Mouse (Mus musculus): ENCODE data around the gene Hfe. TPM values are rescaled to one million over a fixed set of nuclear protein-coding genes. Genes with fewer than 3 reads are reported as not detected.
"Not testable (repeated sequence)": the region's sequence is repeated elsewhere in the genome, so short reads cannot be mapped to it uniquely, and the experiment has no call there.

Gene Hfe
- polyA plus RNA-seq, 1 experiment from 2014 or later = 11.7 TPM

DNA sequence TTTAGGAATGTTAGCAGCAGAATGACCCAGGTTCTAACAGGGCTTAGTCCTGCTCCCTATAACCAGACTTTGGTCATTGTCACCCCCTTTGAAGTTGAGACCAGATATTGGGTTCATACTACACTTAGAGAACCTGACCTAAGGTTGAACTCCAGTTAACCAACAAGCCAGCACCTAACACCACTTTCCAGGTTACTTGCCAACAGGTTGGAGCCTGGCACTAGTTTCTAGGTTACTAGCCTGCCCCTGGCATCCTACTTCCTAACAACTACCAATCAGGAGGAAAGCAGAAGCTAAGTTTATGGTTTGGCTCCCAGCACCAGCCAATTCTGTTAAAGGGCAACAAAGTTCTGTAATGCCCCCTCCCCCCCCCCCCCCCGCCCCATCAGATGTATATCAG, 14.6 kb upstream of the Hfe start:
- Histone ChIP-seq H3K27me3 (ENCODE audit: control insufficient read depth, insufficient read depth, low read length) (no peaks in the 10 kb centered on the region), H3K4me3 (ENCODE audit: low read length) (no peak overlapping the region), H3K36me3 (ENCODE audit: control insufficient read depth, insufficient read depth) (no peaks in the 10 kb centered on the region), H3K27ac (ENCODE audit: low read length) (no peak overlapping the region), H3K4me1 (ENCODE audit: control insufficient read depth, insufficient read depth, low read length) (peaks cover 2% of the 10 kb centered on the region), H3K4me2 (ENCODE audit: low read depth, low read length) (no peak overlapping the region), H3K9ac (ENCODE audit: low read length) (no peak overlapping the region), H3K9me3 (replicated peaks; ENCODE audit: control insufficient read depth, low read length) (no peaks in the 10 kb centered on the region)
- no CpG with 5 or more reads among the region's 1 CpGs for WGBS
- no peak for ATAC-seq (replicated peaks; ENCODE audit: extremely low read depth, insufficient read depth, low FRiP score)

DNA sequence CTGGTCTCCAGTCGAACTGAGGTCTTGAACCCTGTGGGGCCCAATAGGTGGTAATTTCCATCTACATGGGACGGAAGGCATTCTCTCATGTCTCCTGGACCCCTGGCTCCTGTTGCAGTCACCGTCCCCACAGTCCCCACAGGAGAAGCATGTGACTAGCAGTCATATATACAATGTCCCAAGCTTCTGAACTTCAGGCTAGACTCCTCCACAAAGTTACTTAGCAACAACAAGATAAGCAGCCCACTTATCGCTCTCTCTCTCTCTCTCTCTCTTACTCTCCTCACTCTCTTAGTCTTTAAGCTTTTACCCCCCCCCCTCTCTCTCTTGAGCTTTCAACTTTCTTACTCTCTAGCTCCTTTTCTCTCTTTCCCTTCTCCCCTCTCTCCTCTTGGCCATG, 13.6 kb upstream of the Hfe start:
- no peak overlapping the region for H3K27ac ChIP-seq (ENCODE audit: low read length)

DNA sequence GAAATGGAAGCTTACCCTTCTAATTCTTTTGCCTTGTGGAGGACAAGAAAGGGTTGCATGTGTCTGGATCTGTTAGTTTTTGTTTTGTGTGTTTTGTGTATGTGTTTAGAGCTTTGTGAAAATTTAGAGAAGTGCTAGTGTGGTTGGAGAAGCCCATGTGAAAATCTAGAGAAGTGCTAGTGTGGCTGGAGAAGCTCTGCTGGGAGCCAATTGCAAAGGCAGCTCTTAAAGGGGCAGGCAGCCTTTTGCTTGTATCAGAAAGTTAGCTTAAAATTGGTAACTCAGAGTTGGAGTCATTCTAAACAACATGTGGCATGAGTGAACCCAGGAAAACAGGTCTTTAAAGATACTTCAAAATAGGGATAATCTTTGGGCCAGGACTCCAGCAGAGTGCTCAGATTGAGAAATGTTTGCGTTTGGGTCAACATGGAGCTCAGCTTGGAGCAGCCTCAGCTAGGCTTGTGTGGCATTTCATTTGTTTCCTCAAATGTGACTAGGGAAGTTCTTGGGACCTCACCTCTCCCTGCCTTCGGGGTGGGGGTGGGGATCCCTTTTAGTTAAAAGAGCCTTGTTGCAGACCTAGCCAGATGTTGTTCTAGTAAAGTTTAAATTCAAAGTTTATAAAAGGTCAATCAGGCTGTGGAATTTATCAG, 7.1 kb upstream of the Hfe start:
- 29% methylated on average over 2 of the region's 2 CpGs for WGBS
- not testable (repeated sequence) for H3K4me3 ChIP-seq (ENCODE audit: low read length); H3K27me3 ChIP-seq (ENCODE audit: control insufficient read depth, insufficient read depth, low read length); H3K36me3 ChIP-seq (ENCODE audit: control insufficient read depth, insufficient read depth); ATAC-seq (replicated peaks; ENCODE audit: extremely low read depth, insufficient read depth, low FRiP score); H3K9me3 ChIP-seq (replicated peaks; ENCODE audit: control insufficient read depth, low read length); H3K9ac ChIP-seq (ENCODE audit: low read length); H3K27ac ChIP-seq (ENCODE audit: low read length); H3K4me2 ChIP-seq (ENCODE audit: low read depth, low read length); H3K4me1 ChIP-seq (ENCODE audit: control insufficient read depth, insufficient read depth, low read length)

More for the DNA sequence above, 13.6 kb upstream of the Hfe start:
- H3K4me2 ChIP-seq (ENCODE audit: low read depth, low read length) = no peak overlapping the region
- ATAC-seq (replicated peaks; ENCODE audit: extremely low read depth, insufficient read depth, low FRiP score) = no peak
- H3K27me3 ChIP-seq (ENCODE audit: control insufficient read depth, insufficient read depth, low read length) = no peaks in the 10 kb centered on the region
- no peak overlapping the region for H3K4me3 ChIP-seq (ENCODE audit: low read length)
- H3K9me3 ChIP-seq (replicated peaks; ENCODE audit: control insufficient read depth, low read length) = no peaks in the 10 kb centered on the region
- H3K4me1 ChIP-seq (ENCODE audit: control insufficient read depth, insufficient read depth, low read length) = peaks cover 2% of the 10 kb centered on the region
- H3K36me3 ChIP-seq (ENCODE audit: control insufficient read depth, insufficient read depth) = no peaks in the 10 kb centered on the region
- WGBS = 48% methylated on average over 4 of the region's 4 CpGs
- H3K9ac ChIP-seq (ENCODE audit: low read length) = no peak overlapping the region

DNA sequence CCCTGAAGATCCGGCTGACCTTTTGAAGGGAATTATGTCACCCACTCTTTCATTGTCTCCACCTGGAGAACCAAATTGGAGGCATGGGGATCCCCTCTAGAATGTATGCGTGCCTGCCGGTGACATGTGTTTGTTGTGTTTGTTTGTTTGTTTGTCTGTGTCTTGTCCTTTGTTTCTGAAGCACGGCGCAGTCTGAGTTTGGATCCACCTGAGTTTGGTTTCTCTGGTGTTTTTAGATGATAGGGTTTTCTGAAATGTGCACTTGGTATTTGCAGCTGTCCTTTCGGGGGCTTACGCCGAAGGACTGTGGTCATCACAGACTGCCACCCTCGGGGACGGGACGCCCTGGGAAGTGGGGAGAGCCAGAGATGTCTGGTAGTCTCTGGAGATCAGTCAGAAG, 6.5 kb upstream of the Hfe start:
- Histone ChIP-seq H3K36me3 (ENCODE audit: control insufficient read depth, insufficient read depth) (no peaks in the 10 kb centered on the region), H3K9ac (ENCODE audit: low read length) (no peak overlapping the region), H3K27ac (ENCODE audit: low read length) (no peak overlapping the region), H3K4me1 (ENCODE audit: control insufficient read depth, insufficient read depth, low read length) (no peaks in the 10 kb centered on the region), H3K4me2 (ENCODE audit: low read depth, low read length) (no peak overlapping the region), H3K9me3 (replicated peaks; ENCODE audit: control insufficient read depth, low read length) (no peaks in the 10 kb centered on the region), H3K27me3 (ENCODE audit: control insufficient read depth, insufficient read depth, low read length) (no peaks in the 10 kb centered on the region), H3K4me3 (ENCODE audit: low read length) (no peak overlapping the region)
- no peak for ATAC-seq (replicated peaks; ENCODE audit: extremely low read depth, insufficient read depth, low FRiP score)
- 49% methylated on average over 11 of the region's 11 CpGs for WGBS

DNA sequence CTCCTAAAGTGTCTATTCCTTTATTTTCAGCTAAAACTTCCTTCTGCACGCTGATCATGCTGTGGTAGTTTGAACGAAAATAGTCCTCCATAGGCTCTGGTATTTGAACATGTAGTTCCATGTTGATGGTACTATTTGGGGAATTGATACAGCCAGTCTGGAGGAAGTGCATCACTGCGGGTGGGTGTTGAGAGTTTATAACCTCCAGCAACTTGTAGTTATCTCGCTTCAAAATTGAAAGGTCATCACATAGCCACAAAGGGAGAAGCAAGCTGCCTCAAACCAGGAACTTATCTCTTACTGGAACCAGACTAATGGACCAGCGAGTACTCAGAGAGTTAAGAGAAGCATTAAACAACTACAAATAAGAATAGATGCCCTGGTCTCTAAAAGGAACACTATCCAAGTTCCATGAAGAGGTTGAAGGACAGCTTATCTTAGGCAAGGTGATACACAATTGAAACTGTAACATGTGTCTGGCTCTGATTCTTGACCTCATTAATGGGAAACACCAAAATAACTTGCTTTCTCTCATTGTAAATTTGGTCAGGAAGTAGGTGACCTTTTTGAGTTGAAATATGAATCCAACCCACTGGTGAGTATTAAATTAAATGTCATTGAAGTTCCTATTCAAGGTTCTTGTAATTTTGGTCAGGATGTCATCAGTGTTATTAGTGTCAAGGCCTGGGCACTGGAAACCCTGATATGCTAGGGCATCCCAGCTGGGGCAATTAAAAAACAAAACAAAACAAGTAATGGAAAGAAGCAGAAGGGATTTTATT, 5.8 kb upstream of the Hfe start:
- H3K27me3 ChIP-seq (ENCODE audit: control insufficient read depth, insufficient read depth, low read length) = no peaks in the 10 kb centered on the region
- H3K27ac ChIP-seq (ENCODE audit: low read length) = no peak overlapping the region
- H3K4me2 ChIP-seq (ENCODE audit: low read depth, low read length) = no peak overlapping the region
- H3K36me3 ChIP-seq (ENCODE audit: control insufficient read depth, insufficient read depth) = no peaks in the 10 kb centered on the region
- WGBS = 52% methylated on average over 5 of the region's 5 CpGs
- ATAC-seq (replicated peaks; ENCODE audit: extremely low read depth, insufficient read depth, low FRiP score) = no peak
- H3K4me1 ChIP-seq (ENCODE audit: control insufficient read depth, insufficient read depth, low read length) = no peaks in the 10 kb centered on the region
- no peaks in the 10 kb centered on the region for H3K9me3 ChIP-seq (replicated peaks; ENCODE audit: control insufficient read depth, low read length)
- H3K4me3 ChIP-seq (ENCODE audit: low read length) = no peak overlapping the region
- H3K9ac ChIP-seq (ENCODE audit: low read length) = no peak overlapping the region

DNA sequence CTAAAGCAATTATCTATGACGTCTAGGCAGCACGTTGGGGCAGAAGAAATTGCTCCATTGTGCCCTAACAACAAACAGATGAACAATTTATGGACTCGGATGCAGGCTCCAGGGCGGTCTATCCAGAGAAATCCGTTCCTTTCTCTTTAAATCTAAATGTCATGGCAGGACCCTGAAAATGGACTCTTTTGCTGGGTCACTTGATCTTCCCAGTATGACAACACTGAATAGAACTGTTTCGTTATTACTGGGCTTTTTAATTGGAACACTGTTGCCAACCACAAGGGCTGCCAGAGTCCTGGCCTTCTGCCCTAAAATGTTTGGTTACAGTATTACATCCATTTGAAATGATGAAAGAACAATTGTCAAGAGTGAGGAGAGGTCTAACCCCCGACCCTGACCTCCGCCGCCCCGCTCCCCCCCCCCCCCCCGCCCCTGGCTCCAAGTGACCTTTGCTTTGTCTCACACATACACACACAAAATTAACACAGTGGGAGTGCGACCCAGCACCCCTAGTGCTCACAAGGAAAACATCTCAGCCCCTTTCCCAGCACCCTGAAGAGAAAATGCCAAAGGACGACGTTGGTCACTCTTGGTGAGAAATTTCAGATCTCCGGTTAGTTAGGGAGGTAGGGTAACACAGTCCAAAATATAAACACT, 810 bp downstream of the Hfe start:
- no peaks in the 10 kb centered on the region for H3K9me3 ChIP-seq (replicated peaks; ENCODE audit: control insufficient read depth, low read length)
- H3K4me1 ChIP-seq (ENCODE audit: control insufficient read depth, insufficient read depth, low read length) = peaks cover 12% of the 10 kb centered on the region
- WGBS = 32% methylated on average over 15 of the region's 15 CpGs
- H3K4me2 ChIP-seq (ENCODE audit: low read depth, low read length) = peak overlapping the region; percentile 91
- peak overlapping the region; percentile 61 for H3K27ac ChIP-seq (ENCODE audit: low read length)
- H3K36me3 ChIP-seq (ENCODE audit: control insufficient read depth, insufficient read depth) = no peaks in the 10 kb centered on the region
- H3K4me3 ChIP-seq (ENCODE audit: low read length) = peak overlapping the region; percentile 65
- no peaks in the 10 kb centered on the region for H3K27me3 ChIP-seq (ENCODE audit: control insufficient read depth, insufficient read depth, low read length)
- no peak for ATAC-seq (replicated peaks; ENCODE audit: extremely low read depth, insufficient read depth, low FRiP score)
- peak overlapping the region; percentile 79 for H3K9ac ChIP-seq (ENCODE audit: low read length)

DNA sequence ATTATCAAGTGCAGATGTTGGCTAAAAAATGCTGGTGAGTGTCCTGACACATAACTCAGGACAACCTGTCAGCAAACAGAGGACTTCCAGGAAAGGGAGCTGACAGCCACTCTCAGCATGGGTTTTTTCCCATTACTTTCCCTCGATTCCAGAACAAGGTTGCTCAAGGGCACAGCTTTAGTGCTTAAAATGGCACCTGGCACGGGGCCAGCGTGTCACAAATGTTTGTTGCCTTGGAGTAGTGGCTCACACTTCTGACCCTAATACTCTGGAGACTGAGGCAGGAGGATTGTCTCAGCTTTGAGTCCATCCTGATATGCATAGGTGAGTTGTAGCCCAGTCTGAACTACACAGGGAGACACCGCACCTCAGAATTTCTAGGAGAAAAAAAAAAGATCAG, 2.0 kb downstream of the Hfe start:
- Histone ChIP-seq H3K4me1 (ENCODE audit: control insufficient read depth, insufficient read depth, low read length) (peaks cover 12% of the 10 kb centered on the region), H3K27ac (ENCODE audit: low read length) (no peak overlapping the region; the same call in 1 of the 2 replicates)

DNA sequence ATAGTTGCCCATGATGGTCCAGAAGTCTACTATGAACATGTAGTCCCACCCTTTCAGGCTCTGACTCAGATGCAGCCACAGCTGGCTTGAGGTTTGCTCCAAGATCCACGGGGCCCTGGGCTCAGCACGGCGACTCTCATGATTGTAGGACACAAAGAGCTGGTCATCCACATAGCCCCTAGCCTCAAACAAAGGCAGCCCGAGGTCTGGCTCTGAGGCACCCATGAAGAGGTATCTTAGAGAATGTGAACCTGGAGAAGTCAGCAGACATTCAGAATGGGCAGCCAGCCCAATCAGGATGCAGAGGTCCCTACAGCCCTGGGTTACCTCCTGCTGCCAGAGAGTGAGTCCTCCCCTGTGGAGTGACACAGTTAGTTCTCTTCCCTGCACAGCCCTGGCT, 2.6 kb downstream of the Hfe start:
- H3K9me3 ChIP-seq (replicated peaks; ENCODE audit: control insufficient read depth, low read length) = no peaks in the 10 kb centered on the region
- H3K36me3 ChIP-seq (ENCODE audit: control insufficient read depth, insufficient read depth) = no peaks in the 10 kb centered on the region
- WGBS = 75% methylated on average over 4 of the region's 4 CpGs
- H3K27ac ChIP-seq (ENCODE audit: low read length) = no peak overlapping the region; the same call in 1 of the 2 replicates
- no peak for ATAC-seq (replicated peaks; ENCODE audit: extremely low read depth, insufficient read depth, low FRiP score)
- H3K4me3 ChIP-seq (ENCODE audit: low read length) = no peak overlapping the region
- H3K4me1 ChIP-seq (ENCODE audit: control insufficient read depth, insufficient read depth, low read length) = peaks cover 12% of the 10 kb centered on the region
- H3K9ac ChIP-seq (ENCODE audit: low read length) = no peak overlapping the region
- no peak overlapping the region for H3K4me2 ChIP-seq (ENCODE audit: low read depth, low read length)
- no peaks in the 10 kb centered on the region for H3K27me3 ChIP-seq (ENCODE audit: control insufficient read depth, insufficient read depth, low read length)

More for the DNA sequence above, 2.0 kb downstream of the Hfe start:
- no peak for ATAC-seq (replicated peaks; ENCODE audit: extremely low read depth, insufficient read depth, low FRiP score)
- no peaks in the 10 kb centered on the region for H3K36me3 ChIP-seq (ENCODE audit: control insufficient read depth, insufficient read depth)
- H3K4me2 ChIP-seq (ENCODE audit: low read depth, low read length) = no peak overlapping the region
- 50% methylated on average over 4 of the region's 4 CpGs for WGBS
- no peaks in the 10 kb centered on the region for H3K9me3 ChIP-seq (replicated peaks; ENCODE audit: control insufficient read depth, low read length)
- no peak overlapping the region for H3K9ac ChIP-seq (ENCODE audit: low read length)
- no peak overlapping the region for H3K4me3 ChIP-seq (ENCODE audit: low read length)
- H3K27me3 ChIP-seq (ENCODE audit: control insufficient read depth, insufficient read depth, low read length) = no peaks in the 10 kb centered on the region

GRCm38 (mm10) chr13:23706771-23707170, 3.9 kb downstream of the Hfe start:
- no peak for ATAC-seq (replicated peaks; ENCODE audit: extremely low read depth, insufficient read depth, low FRiP score)
- Histone ChIP-seq H3K4me2 (ENCODE audit: low read depth, low read length) (no peak overlapping the region), H3K27ac (ENCODE audit: low read length) (no peak overlapping the region), H3K9me3 (replicated peaks; ENCODE audit: control insufficient read depth, low read length) (no peaks in the 10 kb centered on the region), H3K9ac (ENCODE audit: low read length) (no peak overlapping the region), H3K27me3 (ENCODE audit: control insufficient read depth, insufficient read depth, low read length) (no peaks in the 10 kb centered on the region), H3K36me3 (ENCODE audit: control insufficient read depth, insufficient read depth) (no peaks in the 10 kb centered on the region), H3K4me3 (ENCODE audit: low read length) (no peak overlapping the region), H3K4me1 (ENCODE audit: control insufficient read depth, insufficient read depth, low read length) (peaks cover 12% of the 10 kb centered on the region)
- 93% methylated on average over 12 of the region's 12 CpGs for WGBS

All from heart, embryonic 16.5 days (tissue).